ENCODE assay signal across 27 mouse cellular contexts in the genomic region with DNA sequence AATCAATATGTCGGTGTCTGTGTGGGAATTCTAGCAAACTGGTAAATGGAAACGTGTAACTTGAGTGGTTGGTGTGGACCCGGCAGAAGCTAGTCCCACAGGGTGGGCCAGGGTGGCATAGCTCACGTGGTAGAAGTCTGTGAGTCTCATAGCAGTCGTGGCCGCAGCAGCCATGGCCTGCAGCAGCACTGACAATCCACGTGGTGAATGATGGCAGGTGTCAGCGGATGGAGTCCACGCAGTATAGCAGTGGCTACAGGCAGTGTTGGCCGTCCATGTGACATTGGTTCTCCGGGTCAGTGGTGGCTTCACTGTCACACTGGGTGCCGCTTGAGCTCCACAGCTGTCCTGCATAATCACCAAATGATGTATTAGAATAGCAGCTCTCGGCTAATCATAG. TPM values are rescaled to one million over a fixed set of nuclear protein-coding genes. Genes with fewer than 3 reads are reported as not detected.
DNase-seq lines count a peak whose midpoint lies in the region; ATAC-seq and TF ChIP-seq lines count a peak whose summit lies in the region.
"Had no signal": no experiment of that assay in that cellular context is flagged by ENCODE, and none has a peak within 500 bp of the region (broad histone marks: within the 10 kb centered on the region; RNA-seq: fewer than 3 reads in every experiment).

No protein-coding gene starts in this region.

- no peak for TF ChIP-seq CTCF in testis, adult 2 months (IDR thresholded peaks at IDR 0.05; ENCODE audit: control insufficient read depth, insufficient read depth, insufficient replicate concordance, low read depth, low read length)

- ATAC-seq in limb, embryonic 15.5 days (ENCODE audit: insufficient number of reproducible peaks, low FRiP score, low TSS enrichment, low read depth), result peak; percentile 52; the same call in 1 of the 2 replicates
- ATAC-seq in megakaryocyte, adult 5-6 weeks (ENCODE audit: poor library complexity, severe bottlenecking), result no peak
- ATAC-seq: activated CD4-positive, CD25-positive, alpha-beta regulatory T cell, adult 4 months; CD4-positive, CD25-positive, alpha-beta regulatory T cell, adult 4 months; Patski had no signal

- H3K9me3 ChIP-seq in limb, embryonic 15.5 days, result no peaks in the 10 kb centered on the region
- H3K9me3 ChIP-seq in limb, embryonic 10.5 days (replicated peaks), result no peaks in the 10 kb centered on the region
- peaks cover 3% of the 10 kb centered on the region; the same call in 1 of the 2 replicates for H3K9me3 ChIP-seq in megakaryocyte, embryonic 14.5 days
- H3K9me3 ChIP-seq: G1E had no signal

- no peak overlapping the region for H3K4me2 ChIP-seq in limb, embryonic 15.5 days

- no peak overlapping the region for H3K9ac ChIP-seq in limb, embryonic 15.5 days

- H3K4me3 ChIP-seq in limb, embryonic 15.5 days, result no peak overlapping the region
- no peak overlapping the region for H3K4me3 ChIP-seq in limb, embryonic 10.5 days
- peak overlapping the region; percentile 44 for H3K4me3 ChIP-seq in megakaryocyte, embryonic 14.5 days (replicated peaks)
- peak overlapping the region; percentile 85 for H3K4me3 ChIP-seq in testis, adult 2 months (ENCODE audit: control insufficient read depth, low read depth, low read length)

- no peaks in the 10 kb centered on the region for H3K4me1 ChIP-seq in limb, embryonic 15.5 days
- no peaks in the 10 kb centered on the region for H3K4me1 ChIP-seq in limb, embryonic 10.5 days
- no peaks in the 10 kb centered on the region for H3K4me1 ChIP-seq in megakaryocyte, embryonic 14.5 days
- H3K4me1 ChIP-seq in testis, adult 2 months (ENCODE audit: control insufficient read depth, insufficient read depth, low read length), result no peaks in the 10 kb centered on the region

- no peaks in the 10 kb centered on the region for H3K27me3 ChIP-seq in limb, embryonic 15.5 days
- no peaks in the 10 kb centered on the region for H3K27me3 ChIP-seq in limb, embryonic 10.5 days (ENCODE audit: low read depth, poor library complexity, severe bottlenecking)
- peaks cover 11% of the 10 kb centered on the region for H3K27me3 ChIP-seq in megakaryocyte, embryonic 14.5 days (replicated peaks)
- H3K27me3 ChIP-seq in testis, adult 2 months (ENCODE audit: control insufficient read depth, insufficient read depth, low read length), result no peaks in the 10 kb centered on the region
- H3K27me3 ChIP-seq: CH12.LX, Patski had no signal

- 85% methylated on average over 13 of the region's 13 CpGs for WGBS in limb, embryonic 15.5 days
- WGBS in limb, embryonic 10.5 days, result 91% methylated on average over 13 of the region's 13 CpGs

- H3K36me3 ChIP-seq in limb, embryonic 15.5 days, result no peaks in the 10 kb centered on the region
- no peaks in the 10 kb centered on the region for H3K36me3 ChIP-seq in limb, embryonic 10.5 days
- H3K36me3 ChIP-seq in megakaryocyte, embryonic 14.5 days (replicated peaks; ENCODE audit: low read length), result no peaks in the 10 kb centered on the region
- no peaks in the 10 kb centered on the region for H3K36me3 ChIP-seq in testis, adult 2 months (ENCODE audit: control insufficient read depth, insufficient read depth, low read length)
- H3K36me3 ChIP-seq: G1E had no signal

- peak; percentile 80 for DNase-seq in heart, adult 11 months
- DNase-seq in heart, postnatal 4 days, result no peak
- DNase-seq in limb, embryonic 10.5 days (ENCODE audit: low spot score), result no peak
- no peak for DNase-seq in testis, postnatal 14 days (ENCODE audit: low spot score)
- DNase-seq: adrenal gland, adult 2 months; adrenal gland, adult 8-10 months; adrenal gland, postnatal 10 days; adrenal gland, postnatal 14 days; adrenal gland, postnatal 25 days; adrenal gland, postnatal 36 days; B cell, adult 2 months; cerebellum, adult 11 months; cerebellum, adult 11-12 months had no signal

- no peak overlapping the region for H3K27ac ChIP-seq in limb, embryonic 15.5 days
- no peak overlapping the region for H3K27ac ChIP-seq in limb, embryonic 10.5 days
- peak overlapping the region; percentile 39 for H3K27ac ChIP-seq in testis, adult 2 months (ENCODE audit: control insufficient read depth, insufficient read depth, low read depth, low read length)

- TF ChIP-seq POLR2A in testis, adult 2 months (IDR thresholded peaks at IDR 0.05; ENCODE audit: control insufficient read depth, low read depth, low read length), result no peak

RNA-seq across cellular contexts. Expression of a gene that starts 4.1 kb away (rescaled TPM):
- not detected for total RNA-seq in heart, postnatal 4 days (2021)
- not detected in 2 replicates for polyA plus RNA-seq in limb, embryonic 15.5 days (2015; fragmentation: Nextera tagmentation; extraction: Ambion mirVana)
- polyA plus RNA-seq in limb, embryonic 10.5 days (2016; fragmentation: Nextera tagmentation; extraction: Ambion mirVana), result not detected in 2 replicates
- polyA plus RNA-seq in megakaryocyte, embryonic 14.5 days (2012; ENCODE audit: insufficient read depth, low replicate concordance), result not detected in 2 replicates
- total RNA-seq in megakaryocyte, adult 5-6 weeks (2015), result not detected in 2 replicates
- not detected in 2 replicates for total RNA-seq in megakaryocyte, adult 5-6 weeks (2017)
- 2,075 and 2,753 TPM in 2 replicates for polyA plus RNA-seq in testis, adult 2 months (2012; rRNA removed)
- total RNA-seq: adrenal gland, adult 18-20 months; adrenal gland, adult 8-10 months; adrenal gland, postnatal 10 days; adrenal gland, postnatal 14 days; adrenal gland, postnatal 25 days; adrenal gland, postnatal 36 days; CH12.LX; ES-E14; G1E; MEL had no signal
- polyA plus RNA-seq: activated CD4-positive, CD25-positive, alpha-beta regulatory T cell, adult 4 months; brain, embryonic 14.5 days; C2C12; CD4-positive, CD25-positive, alpha-beta regulatory T cell, adult 4 months; G1E; Patski had no signal

RNA-seq across cellular contexts. Expression of a gene that starts 37.0 kb away (rescaled TPM):
- total RNA-seq in heart, postnatal 4 days (2021), result 1 to 10 TPM; 2.9 to 3.3 TPM
- polyA plus RNA-seq in limb, embryonic 15.5 days (2015; fragmentation: Nextera tagmentation; extraction: Ambion mirVana), result 1.2 and 1.6 TPM in 2 replicates
- 7.5 and 7.8 TPM in 2 replicates for polyA plus RNA-seq in limb, embryonic 10.5 days (2016; fragmentation: Nextera tagmentation; extraction: Ambion mirVana)
- 0.25 TPM in 1 of 2 replicates, not detected in the other for polyA plus RNA-seq in megakaryocyte, embryonic 14.5 days (2012; ENCODE audit: insufficient read depth, low replicate concordance)
- total RNA-seq in megakaryocyte, adult 5-6 weeks (2015), result 0.05 TPM in 1 of 2 replicates, not detected in the other
- 0.20 and 0.29 TPM in 2 replicates for total RNA-seq in megakaryocyte, adult 5-6 weeks (2017)
- 4.1 and 4.4 TPM in 2 replicates for polyA plus RNA-seq in testis, adult 2 months (2012; rRNA removed)
- polyA plus RNA-seq: G1E had no signal

Comparison
In these comparisons a context has a peak if more than half of its experiments do, and no peak if none do; other contexts are left out.
1. H3K4me3 ChIP-seq: peak in megakaryocyte, embryonic 14.5 days (single experiment) and testis, adult 2 months (single experiment); none in limb, embryonic 15.5 days (single experiment) and limb, embryonic 10.5 days (single experiment).
2. RNA of a gene that starts 4.1 kb away (polyA plus RNA-seq): 2,075 to 2,753 TPM in testis, adult 2 months; not detected in limb, embryonic 15.5 days, not detected in limb, embryonic 10.5 days and not detected in megakaryocyte, embryonic 14.5 days; every median in the first group is over 1,000 times any median in the second.